Mouse (Mus musculus): ENCODE results near the gene Tns4. TPM values are rescaled to one million over a fixed set of nuclear protein-coding genes. Genes with fewer than 3 reads are reported as not detected.

Gene Tns4
- total RNA-seq, 2 experiments from 2014 or later: 0.12 to 0.51 TPM

Other genes with a start within 250 kb of the Tns4 start
- 10 to 100 TPM; 13.3 to 15.4 TPM for gene Wipf2, start 225.7 kb downstream of the Tns4 start, total RNA-seq (2021)
- gene Cdc6, start 181.5 kb downstream of the Tns4 start, total RNA-seq (2021): 1 to 10 TPM; 3.8 to 6.5 TPM
- gene Rara, start 161.5 kb downstream of the Tns4 start, total RNA-seq (2021): 10 to 100 TPM; 26.2 to 34.7 TPM
- under 1 TPM; 0.45 to 0.73 TPM for gene Gjd3, start 106.3 kb downstream of the Tns4 start, total RNA-seq (2021)
- gene Top2a, start 65.1 kb downstream of the Tns4 start, total RNA-seq (2021): 10 to 100 TPM; 54.0 to 73.1 TPM
- gene Igfbp4, start 48.1 kb downstream of the Tns4 start, total RNA-seq (2021): 100 to 1,000 TPM; 219 to 333 TPM
- gene Ccr7, start 65.8 kb upstream of the Tns4 start, total RNA-seq (2021): 1 to 10 TPM; 3.6 to 3.7 TPM
- gene Smarce1, start 141.7 kb upstream of the Tns4 start, total RNA-seq (2021): 10 to 100 TPM; 53.6 to 64.9 TPM
- 1 to 10 TPM; 1.8 to 3.3 TPM for gene Krt222, start 154.8 kb upstream of the Tns4 start, total RNA-seq (2021)
- not detected for gene Krt24, start 196.0 kb upstream of the Tns4 start, total RNA-seq (2021)
- under 1 TPM in 1 of 2 experiments, not detected in 1; 0.18 TPM for gene Krt25, start 233.6 kb upstream of the Tns4 start, total RNA-seq (2021)
- gene Krt26, start 248.7 kb upstream of the Tns4 start, total RNA-seq (2021): not detected